Mouse (Mus musculus): ENCODE measurements around the gene Izumo1. TPM values are rescaled to one million over a fixed set of nuclear protein-coding genes. Genes with fewer than 3 reads are reported as not detected.

Gene Izumo1
- polyA plus RNA-seq, 1 experiment from 2014 or later, result 0.08 TPM

Other genes starting within 250 kb of the Izumo1 start
- gene Snrnp70, start 226.1 kb upstream of the Izumo1 start, polyA plus RNA-seq (2015; fragmentation: Nextera tagmentation; extraction: Ambion mirVana), result 179 and 183 TPM in 2 replicates
- gene Kcna7, start 216.2 kb upstream of the Izumo1 start, polyA plus RNA-seq (2015; fragmentation: Nextera tagmentation; extraction: Ambion mirVana), result not detected in 2 replicates
- gene Ntf5, start 208.1 kb upstream of the Izumo1 start, polyA plus RNA-seq (2015; fragmentation: Nextera tagmentation; extraction: Ambion mirVana), result 0.17 TPM in 1 of 2 replicates, not detected in the other
- gene Lhb, start 201.0 kb upstream of the Izumo1 start, polyA plus RNA-seq (2015; fragmentation: Nextera tagmentation; extraction: Ambion mirVana), result 0.92 and 2.0 TPM in 2 replicates
- gene Gys1, start 187.0 kb upstream of the Izumo1 start, polyA plus RNA-seq (2015; fragmentation: Nextera tagmentation; extraction: Ambion mirVana), result 23.4 and 25.1 TPM in 2 replicates
- 108 and 110 TPM in 2 replicates for gene Ruvbl2, start 183.7 kb upstream of the Izumo1 start, polyA plus RNA-seq (2015; fragmentation: Nextera tagmentation; extraction: Ambion mirVana)
- gene Ftl1, start 161.9 kb upstream of the Izumo1 start, polyA plus RNA-seq (2015; fragmentation: Nextera tagmentation; extraction: Ambion mirVana), result 5,657 and 5,762 TPM in 2 replicates
- gene Bax, start 154.9 kb upstream of the Izumo1 start, polyA plus RNA-seq (2015; fragmentation: Nextera tagmentation; extraction: Ambion mirVana), result 245 and 250 TPM in 2 replicates
- 0.13 and 0.30 TPM in 2 replicates for gene Tulp2, start 139.9 kb upstream of the Izumo1 start, polyA plus RNA-seq (2015; fragmentation: Nextera tagmentation; extraction: Ambion mirVana)
- gene Gm45808, start 135.0 kb upstream of the Izumo1 start, polyA plus RNA-seq (2015; fragmentation: Nextera tagmentation; extraction: Ambion mirVana), result not detected in 2 replicates
- gene Dhdh, start 133.0 kb upstream of the Izumo1 start, polyA plus RNA-seq (2015; fragmentation: Nextera tagmentation; extraction: Ambion mirVana), result 4.5 and 4.6 TPM in 2 replicates
- 137 TPM in 2 replicates for gene Nucb1, start 111.4 kb upstream of the Izumo1 start, polyA plus RNA-seq (2015; fragmentation: Nextera tagmentation; extraction: Ambion mirVana)
- 13.8 and 14.4 TPM in 2 replicates for gene Ppp1r15a, start 95.5 kb upstream of the Izumo1 start, polyA plus RNA-seq (2015; fragmentation: Nextera tagmentation; extraction: Ambion mirVana)
- gene Plekha4, start 95.5 kb upstream of the Izumo1 start, polyA plus RNA-seq (2015; fragmentation: Nextera tagmentation; extraction: Ambion mirVana), result 2.5 and 3.3 TPM in 2 replicates
- gene Hsd17b14, start 66.9 kb upstream of the Izumo1 start, polyA plus RNA-seq (2015; fragmentation: Nextera tagmentation; extraction: Ambion mirVana), result 0.18 and 0.26 TPM in 2 replicates
- gene Bcat2, start 51.7 kb upstream of the Izumo1 start, polyA plus RNA-seq (2015; fragmentation: Nextera tagmentation; extraction: Ambion mirVana), result 22.2 and 22.7 TPM in 2 replicates
- gene Fgf21, start 6.3 kb upstream of the Izumo1 start, polyA plus RNA-seq (2015; fragmentation: Nextera tagmentation; extraction: Ambion mirVana), result not detected in 2 replicates
- gene Fut1, start 4.5 kb upstream of the Izumo1 start, polyA plus RNA-seq (2015; fragmentation: Nextera tagmentation; extraction: Ambion mirVana), result not detected in 2 replicates
- 20.2 and 24.3 TPM in 2 replicates for gene Rasip1, start 5.7 kb downstream of the Izumo1 start, polyA plus RNA-seq (2015; fragmentation: Nextera tagmentation; extraction: Ambion mirVana)
- 4.0 and 5.2 TPM in 2 replicates for gene Mamstr, start 18.2 kb downstream of the Izumo1 start, polyA plus RNA-seq (2015; fragmentation: Nextera tagmentation; extraction: Ambion mirVana)
- 0.05 and 0.32 TPM in 2 replicates for gene Fut2, start 44.6 kb downstream of the Izumo1 start, polyA plus RNA-seq (2015; fragmentation: Nextera tagmentation; extraction: Ambion mirVana)
- 1.4 and 1.6 TPM in 2 replicates for gene Ntn5, start 62.2 kb downstream of the Izumo1 start, polyA plus RNA-seq (2015; fragmentation: Nextera tagmentation; extraction: Ambion mirVana)
- 0.35 and 0.89 TPM in 2 replicates for gene Sec1, start 72.6 kb downstream of the Izumo1 start, polyA plus RNA-seq (2015; fragmentation: Nextera tagmentation; extraction: Ambion mirVana)
- 58.6 and 67.3 TPM in 2 replicates for gene Car11, start 78.0 kb downstream of the Izumo1 start, polyA plus RNA-seq (2015; fragmentation: Nextera tagmentation; extraction: Ambion mirVana)
- 2.9 and 4.1 TPM in 2 replicates for gene Dbp, start 83.3 kb downstream of the Izumo1 start, polyA plus RNA-seq (2015; fragmentation: Nextera tagmentation; extraction: Ambion mirVana)
- 528 and 575 TPM in 2 replicates for gene Rpl18, start 93.6 kb downstream of the Izumo1 start, polyA plus RNA-seq (2015; fragmentation: Nextera tagmentation; extraction: Ambion mirVana)
- gene Sphk2, start 96.2 kb downstream of the Izumo1 start, polyA plus RNA-seq (2015; fragmentation: Nextera tagmentation; extraction: Ambion mirVana), result 24.4 and 26.9 TPM in 2 replicates
- 0.38 and 0.57 TPM in 2 replicates for gene Fam83e, start 99.4 kb downstream of the Izumo1 start, polyA plus RNA-seq (2015; fragmentation: Nextera tagmentation; extraction: Ambion mirVana)
- not detected in 2 replicates for gene Spaca4, start 104.0 kb downstream of the Izumo1 start, polyA plus RNA-seq (2015; fragmentation: Nextera tagmentation; extraction: Ambion mirVana)
- 20.1 and 24.8 TPM in 2 replicates for gene Lmtk3, start 161.9 kb downstream of the Izumo1 start, polyA plus RNA-seq (2015; fragmentation: Nextera tagmentation; extraction: Ambion mirVana)
- gene Sult2b1, start 162.9 kb downstream of the Izumo1 start, polyA plus RNA-seq (2015; fragmentation: Nextera tagmentation; extraction: Ambion mirVana), result 6.3 TPM in 2 replicates
- gene Cyth2, start 192.8 kb downstream of the Izumo1 start, polyA plus RNA-seq (2015; fragmentation: Nextera tagmentation; extraction: Ambion mirVana), result 271 and 286 TPM in 2 replicates
- 1.1 and 1.6 TPM in 2 replicates for gene Kcnj14, start 203.0 kb downstream of the Izumo1 start, polyA plus RNA-seq (2015; fragmentation: Nextera tagmentation; extraction: Ambion mirVana)
- gene Grwd1, start 209.1 kb downstream of the Izumo1 start, polyA plus RNA-seq (2015; fragmentation: Nextera tagmentation; extraction: Ambion mirVana), result 41.8 and 43.1 TPM in 2 replicates